Mouse (Mus musculus) hindbrain, embryonic 16.5 days (tissue): ENCODE measurements around the gene Cd209a. TPM values are rescaled to one million over a fixed set of nuclear protein-coding genes. Genes with fewer than 3 reads are reported as not detected.
"Not testable (repeated sequence)": the region's sequence is repeated elsewhere in the genome, so short reads cannot be mapped to it uniquely, and the experiment has no call there.

ENCODE experiments used
- ATAC-seq: fragments of 200-750 bp; cut with Nextera tagmentation; 2 replicates; pipeline ENCODE4 v1.8.0; 2017; ENCODE audit warnings: moderate TSS enrichment, moderate library complexity
- H3K27ac ChIP-seq: fragments of 300-500 bp; sonication (generic); 2 replicates; pipeline ENCODE4 v1.5.1; 2014; ENCODE audit warnings: low read depth, mild to moderate bottlenecking, control low read depth, low read length, moderate library complexity
- H3K27me3 ChIP-seq: fragments of 300-500 bp; sonication (generic); replicated peaks from 2 replicates; pipeline ENCODE4 v1.6.1; 2014; ENCODE audit warnings: low read length; ENCODE audit not compliant: control insufficient read depth, insufficient read depth
- H3K36me3 ChIP-seq: fragments of 300-500 bp; sonication (generic); 2 replicates; pipeline ENCODE4 v1.6.1; 2014; ENCODE audit warnings: mild to moderate bottlenecking, low read length, moderate library complexity, mixed read lengths; ENCODE audit not compliant: control insufficient read depth, insufficient read depth
- H3K4me1 ChIP-seq: fragments of 300-500 bp; sonication (generic); 2 replicates; pipeline ENCODE4 v1.6.1; 2014; ENCODE audit warnings: low read depth, low read length; ENCODE audit not compliant: control insufficient read depth, insufficient read depth
- H3K4me2 ChIP-seq: fragments of 300-500 bp; sonication (generic); 2 replicates; pipeline ENCODE4 v1.6.1; 2014; ENCODE audit warnings: mild to moderate bottlenecking, low read length, control low read depth, moderate library complexity
- H3K4me3 ChIP-seq: fragments of 300-500 bp; sonication (generic); 2 replicates; pipeline ENCODE4 v1.5.1; 2014; ENCODE audit warnings: mild to moderate bottlenecking, low read length, control low read depth, moderate library complexity
- H3K9ac ChIP-seq: fragments of 300-500 bp; sonication (generic); 2 replicates; pipeline ENCODE4 v1.6.1; 2014; ENCODE audit warnings: low read depth, mild to moderate bottlenecking, control low read depth, low read length, moderate library complexity
- H3K9me3 ChIP-seq: fragments of 300-500 bp; sonication (generic); 2 replicates; pipeline ENCODE4 v1.6.1; 2014; ENCODE audit warnings: mild to moderate bottlenecking, low read length, moderate library complexity; ENCODE audit not compliant: control insufficient read depth
- WGBS: fragments of 180-500 bp; shearing (Covaris S2); extraction: QIAGEN DNeasy Blood & Tissue Kit; methylation state at CpG from one replicate; pipeline ENCODE4 v1.1.7; 2014; 5-methylcytosine and 5-hydroxymethylcytosine counted together
- polyA plus RNA-seq: library from polyadenylated mRNA; unstranded; fragments of >200 nt; fragmentation: Nextera tagmentation; extraction: Ambion mirVana; gene quantifications from 2 replicates; pipeline ENCODE4 v1.2.1, GENCODE M21; 2015

Gene Cd209a
- polyA plus RNA-seq, result 0.34 TPM in 1 of 2 replicates, not detected in the other

DNA sequence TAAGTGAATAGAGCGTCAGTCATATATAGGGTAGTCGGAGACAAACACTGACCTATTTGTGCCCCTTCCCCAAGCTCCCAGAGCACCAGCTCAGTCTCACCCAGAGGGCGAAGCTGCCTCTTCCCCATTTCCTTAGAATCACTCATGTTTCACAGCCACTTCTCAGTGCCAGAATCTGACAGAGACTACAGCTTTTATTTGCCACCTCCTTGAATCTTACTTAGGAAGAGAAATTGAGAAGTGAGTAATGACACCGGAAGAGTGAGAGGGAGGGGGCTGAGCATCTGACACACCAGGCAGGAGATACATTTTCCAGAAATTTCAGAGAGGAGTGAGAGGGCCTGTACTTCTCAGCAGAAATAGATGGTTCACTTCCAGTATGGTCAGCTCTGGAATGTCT, at the start of gene Cd209a:
TSS of gene Cd209a (minus strand) at position 224 of the 400 bp plus-strand sequence.
- Histone ChIP-seq H3K9ac (no peak within 1 kb of the TSS), H3K4me3 (no peak within 1 kb of the TSS), H3K36me3 (no peaks in the 10 kb centered on the region), H3K4me2 (no peak within 1 kb of the TSS), H3K9me3 (peaks cover 4% of the 10 kb centered on the region; the same call in 1 of the 2 replicates), H3K27me3 (no peaks in the 10 kb centered on the region), H3K4me1 (no peaks in the 10 kb centered on the region), H3K27ac (no peak within 1 kb of the TSS)
- no peak for ATAC-seq
- 90% methylated on average over 4 of the region's 4 CpGs for WGBS

DNA sequence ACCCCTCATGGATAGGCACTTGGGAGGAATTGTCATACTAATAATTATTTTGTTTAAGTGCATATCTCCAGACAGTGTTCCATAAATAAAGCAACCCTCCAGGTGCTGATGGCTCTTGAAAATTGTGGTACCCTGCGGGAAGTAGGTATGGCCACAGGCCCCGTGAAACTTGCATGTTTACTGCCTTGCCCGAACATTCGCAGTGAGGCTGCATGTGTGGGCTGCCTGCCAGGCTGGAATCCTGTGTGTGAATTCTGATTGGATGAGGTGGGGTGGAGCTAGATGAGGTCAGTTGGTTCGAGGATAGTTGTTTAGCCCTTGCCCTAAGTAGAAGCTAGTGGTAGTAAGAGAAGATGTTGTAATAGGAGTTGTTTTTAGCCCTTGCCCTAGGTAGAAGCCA, 19.9 kb upstream of the Cd209a start:
- peaks cover 17% of the 10 kb centered on the region for H3K9me3 ChIP-seq
- H3K36me3 ChIP-seq, H3K27me3 ChIP-seq, H3K9ac ChIP-seq, H3K4me2 ChIP-seq, H3K27ac ChIP-seq, ATAC-seq, H3K4me1 ChIP-seq, H3K4me3 ChIP-seq: not testable (repeated sequence)
- WGBS, result 83% methylated on average over 5 of the region's 5 CpGs

DNA sequence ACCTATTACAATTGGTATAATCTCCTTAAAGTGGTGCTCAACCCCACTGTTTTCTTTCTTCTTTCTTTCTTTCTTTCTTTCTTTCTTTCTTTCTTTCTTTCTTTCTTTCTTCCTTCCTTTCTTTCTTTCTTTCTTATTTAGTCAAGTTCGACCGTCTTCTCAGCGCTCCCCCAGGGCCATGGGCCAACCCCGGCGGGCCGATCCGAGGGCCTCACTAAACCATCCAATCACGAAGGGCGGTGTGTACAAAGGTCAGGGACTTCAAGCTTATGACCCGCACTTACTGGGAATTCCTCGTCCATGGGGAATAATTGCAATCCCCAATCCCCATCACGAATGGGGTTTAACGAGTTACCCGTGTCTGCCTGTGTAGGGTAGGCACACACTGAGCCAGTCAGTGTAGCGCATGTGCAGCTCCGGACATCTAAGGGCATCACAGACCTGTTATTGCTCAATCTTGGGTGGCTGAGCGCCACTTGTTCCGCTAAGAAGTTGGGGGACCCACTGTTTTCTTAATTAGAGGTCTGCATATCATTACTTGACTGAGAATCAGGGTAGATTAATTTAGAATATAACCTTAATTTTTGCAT, 5.6 kb upstream of the Cd209a start:
- no peak overlapping the region for H3K9ac ChIP-seq
- H3K4me2 ChIP-seq, result no peak overlapping the region
- no peak overlapping the region for H3K27ac ChIP-seq
- H3K27me3 ChIP-seq, result no peaks in the 10 kb centered on the region
- no peaks in the 10 kb centered on the region for H3K4me1 ChIP-seq
- no peak overlapping the region for H3K4me3 ChIP-seq
- WGBS, result 69% methylated on average over 18 of the region's 18 CpGs
- peak; percentile 98 for ATAC-seq
- H3K9me3 ChIP-seq, result peaks cover 6% of the 10 kb centered on the region; the same call in 1 of the 2 replicates
- no peaks in the 10 kb centered on the region for H3K36me3 ChIP-seq

DNA sequence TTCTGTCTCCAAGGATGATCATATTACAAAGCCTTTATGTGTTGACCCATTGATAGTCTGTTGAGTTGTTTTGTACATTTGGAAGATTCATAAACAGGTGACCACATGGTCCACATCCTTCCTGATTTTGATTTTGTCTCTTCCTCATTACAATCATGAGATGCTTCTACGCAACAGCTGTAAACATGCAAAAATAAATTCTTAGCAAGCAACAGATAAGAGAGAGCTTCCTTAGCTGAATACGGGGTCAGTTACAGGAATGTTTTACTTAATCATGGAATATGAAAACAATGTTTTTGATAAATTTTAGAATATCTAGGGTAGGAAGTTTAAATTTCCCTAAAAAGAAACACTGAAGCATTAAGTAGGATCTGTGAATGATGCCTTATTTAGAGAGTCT, 11.8 kb downstream of the Cd209a start:
- Histone ChIP-seq H3K4me2 (no peak overlapping the region), H3K9ac (no peak overlapping the region), H3K27ac (no peak overlapping the region), H3K4me3 (no peak overlapping the region), H3K4me1 (no peaks in the 10 kb centered on the region), H3K36me3 (no peaks in the 10 kb centered on the region), H3K27me3 (no peaks in the 10 kb centered on the region), H3K9me3 (no peaks in the 10 kb centered on the region)
- 92% methylated on average over 2 of the region's 2 CpGs for WGBS
- ATAC-seq, result no peak

DNA sequence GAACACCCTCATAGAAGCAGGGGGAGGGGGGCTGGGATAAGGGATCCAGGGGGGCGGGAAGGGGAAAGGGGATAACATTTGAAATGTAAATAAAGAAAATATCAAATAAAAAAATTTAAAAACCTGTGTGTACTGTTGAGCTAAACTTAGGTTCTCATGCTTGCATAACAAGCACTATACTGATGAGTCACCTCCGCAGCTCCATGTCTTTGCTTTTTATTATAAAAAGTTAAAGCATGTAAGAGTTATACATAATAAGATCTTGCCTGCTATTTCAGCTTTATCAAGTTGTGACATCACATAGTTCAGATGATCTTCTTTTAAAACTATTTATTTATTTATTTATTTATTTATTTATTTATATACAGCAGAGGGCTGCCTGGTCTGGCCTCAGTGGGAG, 13.2 kb downstream of the Cd209a start:
- Histone ChIP-seq H3K36me3 (no peaks in the 10 kb centered on the region), H3K27me3 (no peaks in the 10 kb centered on the region), H3K4me2 (no peak overlapping the region), H3K4me1 (no peaks in the 10 kb centered on the region), H3K9ac (no peak overlapping the region), H3K4me3 (no peak overlapping the region), H3K27ac (no peak overlapping the region), H3K9me3 (no peaks in the 10 kb centered on the region)
- ATAC-seq, result no peak
- 94% methylated on average over 2 of the region's 2 CpGs for WGBS

DNA sequence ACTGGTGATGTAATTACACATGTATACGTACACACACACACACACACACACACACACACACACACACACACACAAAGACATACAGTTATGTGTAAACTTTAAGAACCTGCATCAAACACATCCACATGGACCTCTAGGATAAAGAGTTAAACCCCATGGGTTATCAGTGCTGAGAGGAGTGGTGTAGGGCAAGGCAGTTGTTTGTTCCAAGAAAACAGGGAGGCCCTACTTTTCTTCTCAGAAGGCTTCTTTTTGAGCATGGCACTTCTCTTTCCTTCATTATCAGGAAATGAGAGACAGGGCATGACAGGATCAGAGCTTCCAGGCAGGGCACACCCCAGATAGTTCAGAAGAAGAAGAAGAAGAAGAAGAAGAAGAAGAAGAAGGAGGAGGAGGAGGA, 14.7 kb downstream of the Cd209a start:
- 53% methylated on average over 1 of the region's 1 CpGs for WGBS
- Histone ChIP-seq H3K4me2 (no peak overlapping the region), H3K27me3 (no peaks in the 10 kb centered on the region), H3K4me3 (no peak overlapping the region), H3K9me3 (no peaks in the 10 kb centered on the region), H3K4me1 (no peaks in the 10 kb centered on the region), H3K9ac (no peak overlapping the region), H3K36me3 (no peaks in the 10 kb centered on the region), H3K27ac (no peak overlapping the region)
- no peak for ATAC-seq

DNA sequence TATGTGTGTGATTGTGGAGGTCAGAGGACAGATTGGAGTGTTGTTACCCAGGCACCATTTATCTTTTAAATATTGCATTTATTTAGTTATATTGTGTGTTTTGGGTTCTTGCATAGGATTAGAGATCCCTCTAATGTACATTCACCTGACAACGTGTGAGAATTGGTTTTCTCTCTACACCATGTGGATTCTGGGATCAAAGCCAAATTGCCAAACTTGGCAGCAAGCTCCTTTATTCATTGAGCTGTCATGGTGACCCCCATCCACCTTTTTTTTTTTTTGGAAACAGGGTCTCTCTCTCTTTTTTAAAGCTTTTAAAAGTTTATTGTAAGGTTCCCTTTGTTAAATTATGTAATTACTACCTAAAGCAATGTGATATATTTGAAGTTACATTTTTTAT, 27.7 kb downstream of the Cd209a start:
- no peaks in the 10 kb centered on the region for H3K4me1 ChIP-seq
- no peaks in the 10 kb centered on the region for H3K36me3 ChIP-seq
- no peak overlapping the region for H3K4me3 ChIP-seq
- no peaks in the 10 kb centered on the region for H3K27me3 ChIP-seq
- H3K9me3 ChIP-seq, result no peaks in the 10 kb centered on the region
- no peak overlapping the region for H3K9ac ChIP-seq
- H3K27ac ChIP-seq, result no peak overlapping the region
- H3K4me2 ChIP-seq, result no peak overlapping the region
- 41% methylated on average over 1 of the region's 1 CpGs for WGBS
- ATAC-seq, result peak; percentile 40; the same call in 1 of the 2 replicates

DNA sequence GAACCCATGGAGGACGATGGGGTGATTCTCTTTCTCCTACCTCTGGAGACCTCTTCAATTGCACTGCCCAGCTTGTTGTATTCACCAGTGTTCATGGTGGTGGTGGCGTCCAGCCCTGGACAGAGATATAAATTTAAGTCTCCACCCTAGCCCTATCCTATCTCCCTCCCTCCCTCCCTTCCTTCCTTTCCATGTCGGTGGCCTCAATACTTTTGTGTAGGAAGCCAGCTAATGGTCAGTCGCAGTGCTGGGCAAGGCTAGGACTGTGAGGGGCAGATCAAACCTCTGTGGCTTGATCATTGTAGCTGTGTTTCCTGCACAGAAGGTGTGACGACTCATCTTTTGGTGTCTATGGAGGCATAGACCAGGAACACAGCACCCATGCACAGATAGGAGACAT, 28.2 kb downstream of the Cd209a start, which contains the start of gene Clec4g:
TSS of gene Clec4g (minus strand) at position 101 of the 400 bp plus-strand sequence.
- Histone ChIP-seq H3K9me3 (no peaks in the 10 kb centered on the region), H3K4me2 (no peak within 1 kb of the TSS)

DNA sequence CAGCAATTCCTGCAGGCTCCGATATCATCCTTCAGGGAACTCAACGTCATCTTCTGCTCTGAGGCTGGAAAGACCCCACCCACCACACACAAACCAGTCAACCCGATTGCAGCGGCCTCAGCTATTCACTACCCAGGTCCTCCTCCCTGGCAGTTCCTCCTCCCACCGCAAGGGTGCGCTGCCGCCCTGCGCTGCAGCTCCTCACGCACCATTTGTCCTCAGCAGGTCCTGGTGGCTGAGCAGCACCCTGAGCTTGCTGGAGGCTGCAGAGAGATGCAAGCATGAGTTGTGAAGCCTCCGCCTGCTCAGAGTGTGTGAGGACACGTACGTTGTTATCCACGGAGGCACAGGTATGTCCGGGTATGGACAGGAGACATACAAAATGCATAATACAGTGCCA, 30.2 kb downstream of the Cd209a start:
- Histone ChIP-seq H3K4me3 (no peak overlapping the region), H3K4me1 (no peaks in the 10 kb centered on the region), H3K4me2 (no peak overlapping the region), H3K9me3 (no peaks in the 10 kb centered on the region), H3K27ac (no peak overlapping the region), H3K9ac (no peak overlapping the region), H3K36me3 (no peaks in the 10 kb centered on the region), H3K27me3 (no peaks in the 10 kb centered on the region)
- 15% methylated on average over 14 of the region's 14 CpGs for WGBS
- ATAC-seq, result no peak

More for the DNA sequence above, 28.2 kb downstream of the Cd209a start, which contains the start of gene Clec4g:
- Histone ChIP-seq H3K27me3 (no peaks in the 10 kb centered on the region), H3K36me3 (no peaks in the 10 kb centered on the region), H3K4me3 (no peak within 1 kb of the TSS), H3K27ac (no peak within 1 kb of the TSS), H3K9ac (no peak within 1 kb of the TSS), H3K4me1 (no peaks in the 10 kb centered on the region)
- no peak for ATAC-seq
- WGBS, result 75% methylated on average over 5 of the region's 5 CpGs
